Mouse (Mus musculus) ES-E14 (cell line): ENCODE data around the gene Lhfpl5.

Experiments
- HCFC1 ChIP-seq: IDR thresholded peaks from 2 replicates; pipeline ENCODE4 v1.6.1; 2012; ENCODE audit warnings: low read length, inconsistent platforms, borderline replicate concordance; ENCODE audit not compliant: insufficient read depth
- ZC3H11A ChIP-seq: IDR thresholded peaks from 2 replicates; pipeline ENCODE4 v1.6.1; 2012; ENCODE audit warnings: low read depth, mild to moderate bottlenecking, inconsistent platforms, low read length, borderline replicate concordance
- ZNF384 ChIP-seq: IDR thresholded peaks from 2 replicates; pipeline ENCODE4 v1.6.1; 2012; ENCODE audit warnings: low read depth, low read length, inconsistent platforms

- TF ChIP-seq HCFC1, result no peak
- peak; percentile 66; the same call in 1 of the 2 replicates for TF ChIP-seq ZNF384
- peak; percentile 45 for TF ChIP-seq ZC3H11A
Observed at GRCm38 (mm10) chr17:28553040-28553793, 22.2 kb upstream of the Lhfpl5 start.
